In genomic region chr6:37592101-37593032, GRCm38 (mm10) we compare ENCODE assay signal across 9 mouse cellular contexts.
DNase-seq lines count a peak whose midpoint lies in the region; ATAC-seq and TF ChIP-seq lines count a peak whose summit lies in the region.
"Had no signal": no experiment of that assay in that cellular context is flagged by ENCODE, and none has a peak within 500 bp of the region (broad histone marks: within the 10 kb centered on the region; RNA-seq: fewer than 3 reads in every experiment).

No protein-coding gene starts in this region.

- no peaks in the 10 kb centered on the region for H3K9me3 ChIP-seq in hindbrain, postnatal 0 days (ENCODE audit: low read length)
- no peaks in the 10 kb centered on the region for H3K9me3 ChIP-seq in midbrain, embryonic 13.5 days
- H3K9me3 ChIP-seq: limb, embryonic 12.5 days had no signal

- no peaks in the 10 kb centered on the region for H3K36me3 ChIP-seq in hindbrain, postnatal 0 days (ENCODE audit: insufficient read depth, low read length)
- no peaks in the 10 kb centered on the region for H3K36me3 ChIP-seq in midbrain, embryonic 13.5 days
- H3K36me3 ChIP-seq: limb, embryonic 12.5 days had no signal

- TF ChIP-seq CTCF in hindbrain, postnatal 0 days (IDR thresholded peaks at IDR 0.05; ENCODE audit: low read depth): peak; percentile 78
- peak; percentile 68 for TF ChIP-seq CTCF in left cerebral cortex, adult 2 months (IDR thresholded peaks at IDR 0.05)

- intact Hi-C loops in left cerebral cortex, adult 2 months (cut with DNase I): no loop called here

- H3K4me1 ChIP-seq in hindbrain, postnatal 0 days (ENCODE audit: insufficient read depth, low read length): peaks cover 5% of the 10 kb centered on the region; the same call in 1 of the 2 replicates
- H3K4me1 ChIP-seq in midbrain, embryonic 13.5 days (replicated peaks): peaks cover 40% of the 10 kb centered on the region

- H3K27me3 ChIP-seq in hindbrain, postnatal 0 days (ENCODE audit: insufficient read depth, low read length): no peaks in the 10 kb centered on the region
- H3K27me3 ChIP-seq in midbrain, embryonic 13.5 days: no peaks in the 10 kb centered on the region
- H3K27me3 ChIP-seq: limb, embryonic 12.5 days had no signal

- ATAC-seq in hindbrain, postnatal 0 days: peak; percentile 89
- ATAC-seq in midbrain, embryonic 13.5 days: peak; percentile 70

- H3K4me3 ChIP-seq in hindbrain, postnatal 0 days (ENCODE audit: low read length): peak overlapping the region; percentile 1; the same call in 1 of the 2 replicates
- H3K4me3 ChIP-seq in left cerebral cortex, adult 2 months: peak overlapping the region; percentile 16; the same call in 1 of the 2 replicates
- H3K4me3 ChIP-seq in midbrain, embryonic 13.5 days (replicated peaks): peak overlapping the region; percentile 24
- H3K4me3 ChIP-seq: limb, embryonic 12.5 days had no signal

- 26% methylated on average over 19 of the region's 19 CpGs for WGBS in hindbrain, postnatal 0 days
- 9% methylated on average over 19 of the region's 19 CpGs for WGBS in midbrain, embryonic 13.5 days

- peak overlapping the region; percentile 26 for H3K4me2 ChIP-seq in hindbrain, postnatal 0 days (ENCODE audit: low read depth, low read length)
- peak overlapping the region; percentile 45 for H3K4me2 ChIP-seq in midbrain, embryonic 13.5 days (replicated peaks)
- H3K4me2 ChIP-seq: limb, embryonic 12.5 days had no signal

- H3K27ac ChIP-seq in hindbrain, postnatal 0 days: peak overlapping the region; percentile 76
- H3K27ac ChIP-seq in left cerebral cortex, adult 2 months: peak overlapping the region; percentile 12; the same call in 1 of the 2 replicates
- H3K27ac ChIP-seq in midbrain, embryonic 13.5 days: peak overlapping the region; percentile 96
- H3K27ac ChIP-seq: limb, embryonic 12.5 days had no signal

- DNase-seq in gastrocnemius, adult 18-20 months (ENCODE audit: low spot score): peak; percentile 47
- no peak for DNase-seq in gastrocnemius, adult 8-10 months (ENCODE audit: low spot score in 2 of 2)
- DNase-seq in cerebellum, adult 9-11 months: peak; percentile 32
- peak; percentile 16 to 53 for DNase-seq in frontal cortex, postnatal 36 days (ENCODE audit: low spot score in 2 of 2)
- DNase-seq in hindbrain, postnatal 0 days (ENCODE audit: low spot score): peak; percentile 85
- peak; percentile 22 to 36 for DNase-seq in left cerebral cortex, adult 2 months (ENCODE audit: extremely low spot score in 1 of 2, low spot score in 2 of 2)
- DNase-seq in spleen, postnatal 36 days (ENCODE audit: low spot score in 2 of 2): peak; percentile 49 to 60

- H3K9ac ChIP-seq in hindbrain, postnatal 0 days (replicated peaks; ENCODE audit: low read length): 0 out of 2 replicates have a peak overlapping the region, but pooled peaks have one; percentile 7
- peak overlapping the region; percentile 46 for H3K9ac ChIP-seq in midbrain, embryonic 13.5 days (replicated peaks)
- H3K9ac ChIP-seq: limb, embryonic 12.5 days had no signal

Comparison
In these comparisons a context has a peak if more than half of its experiments do, and no peak if none do; other contexts are left out.
1. DNase-seq: peak in gastrocnemius, adult 18-20 months (single experiment), cerebellum, adult 9-11 months (single experiment), frontal cortex, postnatal 36 days (2 of 2), hindbrain, postnatal 0 days (single experiment), left cerebral cortex, adult 2 months (2 of 2) and spleen, postnatal 36 days (2 of 2); none in gastrocnemius, adult 8-10 months (0 of 2).
2. H3K27ac ChIP-seq: peak in every context shown above with its lines; median percentile 96 in midbrain, embryonic 13.5 days; 76 in hindbrain, postnatal 0 days; 12 in left cerebral cortex, adult 2 months.
3. Peak in every context shown above with its lines, with median percentiles within 50 percentile points of each other: H3K4me3 ChIP-seq.